Mouse (Mus musculus): ENCODE measurements at regions not wholly inside any gene's neighbourhood (a gene's known extent, or its start where the extent isn't known, plus 50 kb on each side); places are given as distances from the start of the nearest gene placed in this dataset.

DNA sequence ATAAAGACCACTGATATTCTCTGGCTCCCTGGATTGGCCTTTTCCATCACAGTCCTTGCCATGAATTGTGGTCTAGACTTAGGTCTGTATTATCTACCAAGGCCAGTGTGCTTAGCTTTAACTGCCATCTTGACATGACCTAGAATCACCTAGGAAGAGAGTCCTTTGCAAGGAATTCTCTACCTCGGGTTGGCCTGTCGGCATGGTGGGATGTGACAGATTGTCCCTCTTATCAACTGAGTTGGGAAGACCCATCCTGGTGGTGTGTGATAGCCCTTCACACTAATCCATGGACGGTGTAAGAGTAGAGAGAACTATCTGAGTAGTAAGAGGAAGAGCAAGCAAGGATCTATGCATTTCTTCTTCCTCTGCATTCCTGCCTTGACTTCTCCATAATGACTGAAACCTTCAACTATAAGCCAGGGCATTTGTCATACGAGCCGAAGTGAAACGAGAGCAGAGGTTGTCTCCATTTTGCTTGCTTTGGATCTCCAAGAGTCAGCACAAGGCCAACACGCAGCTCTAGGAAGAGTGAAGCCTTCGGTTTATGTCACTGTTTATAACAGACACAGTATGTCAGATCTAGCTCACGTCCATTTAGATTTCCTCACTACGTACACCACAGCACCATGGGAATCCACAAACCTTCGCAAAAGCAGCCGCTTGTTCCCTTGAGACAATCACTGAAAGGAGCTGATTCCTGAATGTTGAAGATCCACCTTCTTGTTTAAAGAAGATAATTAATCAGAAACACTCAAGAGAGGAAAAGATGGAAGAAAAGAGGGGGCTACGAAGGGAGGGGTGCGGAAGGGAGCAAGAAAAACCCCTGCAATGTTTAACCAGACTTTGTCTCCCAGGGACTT lies 190.9 kb upstream of the Rgma start:
- in situ Hi-C loops (cut with MboI; ENCODE audit: low sequenced_read_pairs): no loop called here

DNA sequence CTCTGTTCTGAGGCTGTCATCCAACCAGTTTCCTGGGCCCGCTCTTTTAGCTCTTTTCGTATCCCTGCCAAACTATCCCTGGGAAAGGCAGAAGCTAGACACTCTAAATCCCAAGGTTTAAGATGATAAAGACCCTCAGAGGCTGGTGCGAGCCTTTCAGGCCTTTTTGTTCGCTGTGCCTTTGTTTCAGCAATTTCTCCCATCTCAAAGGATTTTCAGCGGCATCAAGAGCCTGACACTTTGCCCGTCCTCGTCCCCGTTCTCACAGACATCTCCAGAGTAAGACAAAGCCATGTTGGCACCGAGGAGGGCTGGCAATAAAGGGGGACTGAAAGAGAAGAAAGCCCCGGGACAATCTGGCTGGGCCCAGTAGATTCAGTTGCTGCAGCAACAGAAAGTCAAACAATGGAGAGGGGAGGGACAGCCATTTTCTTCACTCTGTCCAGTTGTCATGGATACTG lies 190.2 kb upstream of the Rgma start:
- in situ Hi-C loops (cut with MboI; ENCODE audit: low sequenced_read_pairs): no loop called here

DNA sequence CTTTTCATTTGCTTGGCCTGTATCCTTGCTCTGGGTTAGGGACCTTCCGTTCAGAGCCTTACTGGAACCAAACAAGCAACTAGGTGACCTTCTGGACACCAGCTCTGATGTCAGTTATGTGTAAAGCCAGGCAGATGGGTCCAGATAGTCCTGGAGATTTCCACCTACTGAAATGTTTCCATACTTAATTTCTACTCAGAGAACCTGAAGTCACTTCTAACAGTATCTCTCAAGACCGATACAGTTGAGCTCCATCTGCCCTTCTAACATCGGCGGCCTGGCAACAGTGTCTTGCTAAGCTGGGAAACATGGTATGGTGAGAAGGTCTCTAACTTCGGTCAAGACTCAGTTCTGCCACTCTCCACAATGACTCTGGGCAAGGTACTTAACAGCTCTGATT lies 189.7 kb upstream of the Rgma start:
- in situ Hi-C loops (cut with MboI; ENCODE audit: low sequenced_read_pairs): no loop called here

DNA sequence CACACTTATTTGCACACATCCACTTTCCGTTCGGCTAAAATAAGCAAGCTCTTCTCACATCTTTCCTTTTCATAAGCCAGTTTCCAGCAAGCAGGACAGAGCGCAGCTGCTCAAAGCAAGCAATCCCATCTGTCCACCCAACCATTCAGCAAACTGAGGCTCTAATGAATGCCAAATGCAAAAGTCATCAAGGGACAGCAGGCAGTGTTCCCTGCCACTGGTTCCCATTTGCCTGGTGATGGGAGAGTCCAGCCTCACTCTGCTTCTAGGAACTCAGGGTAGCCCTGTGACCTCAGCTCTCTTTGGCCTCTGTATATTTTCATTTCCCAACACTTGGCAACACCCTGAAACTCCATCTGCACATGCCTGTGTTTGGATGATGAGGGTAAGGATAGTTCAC lies 188.8 kb upstream of the Rgma start:
- in situ Hi-C loops (cut with MboI; ENCODE audit: low sequenced_read_pairs): no loop called here

DNA sequence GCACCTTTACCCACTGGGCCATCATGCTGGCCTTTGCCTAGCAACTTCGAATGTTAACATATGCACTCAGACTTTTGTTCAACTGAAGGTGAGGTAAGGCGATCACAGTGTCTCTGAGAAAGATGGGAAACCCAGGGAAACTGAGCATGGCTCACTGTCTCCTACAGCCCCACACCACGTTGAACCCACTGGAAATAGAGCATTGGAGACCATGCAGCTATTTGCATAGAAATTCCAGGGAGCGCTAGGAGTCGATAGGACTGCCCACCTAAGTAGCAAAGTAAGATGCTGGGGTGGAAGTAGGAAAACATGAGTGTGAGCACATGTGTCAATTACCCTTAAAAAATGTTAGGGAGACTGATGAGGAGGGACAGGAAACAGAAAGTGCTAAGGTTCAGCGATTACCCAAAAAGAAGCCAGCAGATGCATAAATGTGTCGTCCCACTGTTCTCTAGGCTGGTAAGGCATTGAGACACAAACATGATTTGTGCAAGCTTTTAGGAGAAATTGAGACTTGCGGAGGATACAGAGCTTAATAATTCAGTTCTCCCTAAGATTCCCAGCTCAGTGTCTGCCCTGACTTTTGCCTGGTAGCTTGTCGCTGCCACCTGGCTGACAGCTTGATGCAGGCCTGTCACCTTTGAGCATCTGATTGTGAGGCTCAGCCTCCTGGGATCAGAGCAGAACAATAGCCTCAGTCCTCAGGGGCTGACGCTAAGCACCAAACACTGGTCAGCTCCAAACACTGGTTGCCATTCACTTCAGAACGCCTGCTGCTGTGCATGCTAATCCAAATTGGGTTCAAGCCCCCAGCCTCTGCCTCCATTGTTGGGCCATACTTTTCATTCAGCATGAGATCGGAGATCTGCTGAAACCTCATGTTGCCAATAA lies 183.7 kb upstream of the Rgma start:
- in situ Hi-C loops (cut with MboI; ENCODE audit: low sequenced_read_pairs): no loop called here

DNA sequence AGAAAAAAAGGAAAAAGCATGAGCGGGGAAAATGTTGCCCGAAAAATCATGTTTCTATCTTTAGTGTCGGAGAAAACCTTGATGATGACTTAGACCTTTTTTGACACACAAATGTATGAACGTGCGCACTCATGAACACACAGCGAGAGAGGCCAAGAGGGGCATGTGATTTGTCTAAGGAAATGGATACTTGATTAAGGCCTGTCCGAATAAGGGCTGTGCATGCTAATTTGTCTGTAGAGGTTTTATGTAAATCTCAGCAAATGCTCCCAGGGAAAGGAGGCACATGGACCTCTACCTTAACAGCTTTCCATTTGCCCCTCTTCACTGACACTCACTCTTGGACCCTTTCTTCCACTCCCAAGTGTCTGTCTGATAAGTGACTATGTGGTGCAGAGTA lies 182.5 kb upstream of the Rgma start:
- in situ Hi-C loops (cut with MboI; ENCODE audit: low sequenced_read_pairs): no loop called here

DNA sequence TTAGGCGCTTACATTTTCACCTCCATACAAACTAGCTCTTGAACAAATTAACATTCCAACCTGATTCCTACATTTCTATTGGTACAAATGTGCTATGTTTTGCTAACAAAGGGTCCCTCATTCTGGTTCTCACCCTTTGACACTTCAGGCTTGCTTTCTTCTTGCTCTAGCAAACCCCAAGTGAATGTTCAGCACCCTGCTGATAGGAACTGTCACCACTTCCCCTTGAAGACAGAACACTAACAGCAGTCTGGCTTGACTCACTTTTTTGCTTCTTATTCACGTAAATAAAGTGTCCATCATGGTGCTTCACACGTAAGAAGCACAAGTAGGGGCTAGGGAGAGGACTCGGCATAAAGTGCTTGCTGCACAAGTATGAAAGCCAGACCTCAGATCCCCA lies 180.0 kb upstream of the Rgma start:
- in situ Hi-C loops (cut with MboI; ENCODE audit: low sequenced_read_pairs): no loop called here

DNA sequence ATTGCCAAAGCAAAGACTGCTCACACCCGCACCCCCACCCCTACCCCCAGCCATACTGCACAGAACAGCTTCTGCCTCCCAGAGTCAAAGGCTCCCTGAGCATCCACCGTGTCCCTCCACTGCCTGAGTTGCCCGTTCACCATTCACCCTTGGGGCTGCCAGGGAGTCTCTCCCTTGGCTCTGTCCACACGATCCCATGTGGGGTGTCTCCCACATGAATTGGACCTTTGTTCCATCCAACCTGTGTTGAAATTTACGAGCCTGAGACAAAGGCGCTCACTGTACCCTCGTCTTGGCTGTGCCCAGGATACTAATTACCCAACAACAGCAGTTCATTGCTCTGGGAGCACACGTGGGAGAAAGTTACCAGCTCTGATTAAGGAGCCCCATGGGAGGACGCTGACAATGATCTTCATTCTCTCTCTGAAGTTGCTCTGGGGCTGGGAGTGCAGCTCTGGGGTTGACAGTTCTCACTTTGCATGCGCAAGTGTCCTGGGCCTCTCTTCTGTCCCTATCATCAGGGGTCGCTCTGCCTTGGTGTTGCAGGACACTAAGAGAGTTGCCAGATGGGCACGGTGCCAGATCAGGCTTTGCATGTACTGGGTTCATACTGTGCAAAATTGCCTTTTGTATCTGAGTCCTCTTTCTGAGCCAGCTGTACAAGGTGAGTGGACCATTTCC lies 178.3 kb upstream of the Rgma start:
- in situ Hi-C loops (cut with MboI; ENCODE audit: low sequenced_read_pairs): no loop called here

DNA sequence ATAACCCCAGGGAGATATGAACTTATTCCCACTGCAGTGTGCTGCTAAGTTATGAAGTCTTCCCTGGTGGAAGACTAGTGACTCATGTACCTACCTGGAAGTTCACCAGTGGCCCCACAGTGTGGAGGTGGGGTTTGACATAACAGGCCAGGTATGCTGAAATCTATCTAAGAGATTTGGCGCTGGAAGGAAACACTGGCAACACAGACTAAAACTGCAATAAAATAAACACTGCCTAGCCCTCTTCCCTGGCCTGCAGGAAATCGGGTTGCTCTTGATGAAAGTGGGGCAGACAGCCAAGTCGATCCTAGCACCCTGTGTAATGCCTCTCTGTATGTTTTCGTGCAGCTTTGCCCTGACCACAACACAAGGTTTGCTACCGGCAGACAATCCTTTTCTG lies 177.2 kb upstream of the Rgma start:
- in situ Hi-C loops (cut with MboI; ENCODE audit: low sequenced_read_pairs): no loop called here

DNA sequence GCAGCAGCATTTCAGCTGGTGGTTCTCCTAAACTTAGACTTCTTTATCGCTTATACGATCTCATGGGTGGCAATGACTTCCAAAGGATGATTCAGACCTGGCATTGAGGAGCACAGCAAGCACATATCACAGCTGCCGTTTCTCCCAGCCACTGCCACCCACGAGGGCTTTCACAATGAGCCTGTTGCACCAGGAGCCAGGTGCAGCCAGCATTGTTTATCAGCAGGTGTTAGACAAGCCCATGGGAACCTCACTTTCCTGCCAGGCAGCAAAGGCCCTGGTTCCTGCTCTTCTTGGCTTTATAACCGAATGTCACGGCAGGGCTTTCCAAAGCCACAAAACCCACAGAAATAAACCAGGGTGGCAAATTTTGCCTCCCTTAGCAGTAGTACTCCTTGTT lies 175.3 kb upstream of the Rgma start:
- in situ Hi-C loops (cut with MboI; ENCODE audit: low sequenced_read_pairs): no loop called here

DNA sequence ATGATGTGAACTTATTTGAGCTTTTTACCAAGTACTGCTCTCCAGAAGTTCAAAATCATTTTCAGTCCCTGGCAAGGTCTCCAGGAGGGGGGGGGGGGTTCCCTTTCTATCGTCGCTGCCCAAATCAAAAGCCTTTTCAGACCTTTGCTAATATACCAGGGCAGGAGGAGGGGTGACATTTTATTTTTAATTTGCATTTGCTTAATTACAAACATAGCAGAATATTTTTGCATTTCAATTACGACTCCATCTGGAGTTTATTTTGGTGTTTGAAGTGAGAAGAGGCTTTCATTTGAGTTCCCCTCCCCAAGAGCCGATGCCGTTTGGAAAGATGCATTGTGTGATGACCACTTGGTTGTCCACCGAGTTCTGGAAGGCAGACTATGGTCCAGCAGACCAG lies 174.0 kb upstream of the Rgma start:
- in situ Hi-C loops (cut with MboI; ENCODE audit: low sequenced_read_pairs): no loop called here

DNA sequence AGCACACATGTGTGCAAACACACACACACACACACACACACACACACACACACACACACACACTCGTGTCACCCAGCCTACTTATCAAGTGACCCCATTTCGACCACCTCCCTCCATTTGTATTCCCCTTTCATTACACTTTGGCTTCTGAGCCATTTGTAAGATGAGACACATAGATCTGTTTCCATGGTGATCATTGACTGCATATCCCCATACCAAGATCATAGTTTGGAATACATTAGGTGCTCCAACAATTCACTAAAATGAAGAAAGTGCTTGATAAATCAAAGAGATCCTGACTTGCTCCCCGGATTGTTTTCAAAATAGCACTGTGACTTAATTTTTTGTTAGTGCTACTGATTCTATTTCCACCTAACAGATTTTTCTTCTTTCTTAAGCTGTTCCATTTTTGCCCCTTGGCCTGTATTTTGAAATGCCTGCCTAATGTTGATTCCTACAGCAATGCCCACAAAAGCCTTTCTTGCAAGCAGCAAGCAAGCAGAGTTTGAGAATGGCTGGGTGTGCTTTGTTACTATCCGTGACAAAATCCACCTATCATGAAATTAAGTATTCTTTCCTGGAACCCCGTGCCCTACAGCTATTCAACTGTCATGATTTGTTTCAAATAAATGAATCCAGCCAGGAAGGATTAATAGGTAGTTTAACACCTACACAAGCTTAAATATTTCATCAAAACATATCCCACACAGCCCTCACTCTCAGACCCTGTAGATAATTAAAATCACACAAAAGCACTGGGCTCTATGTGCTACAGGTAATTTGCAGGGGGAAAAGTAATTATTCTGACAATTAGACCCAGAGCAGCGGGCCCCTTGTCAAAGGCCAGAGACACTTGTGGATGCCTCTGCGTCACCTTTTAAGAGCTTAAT lies 168.1 kb upstream of the Rgma start:
- in situ Hi-C loops (cut with MboI; ENCODE audit: low sequenced_read_pairs): no loop called here

DNA sequence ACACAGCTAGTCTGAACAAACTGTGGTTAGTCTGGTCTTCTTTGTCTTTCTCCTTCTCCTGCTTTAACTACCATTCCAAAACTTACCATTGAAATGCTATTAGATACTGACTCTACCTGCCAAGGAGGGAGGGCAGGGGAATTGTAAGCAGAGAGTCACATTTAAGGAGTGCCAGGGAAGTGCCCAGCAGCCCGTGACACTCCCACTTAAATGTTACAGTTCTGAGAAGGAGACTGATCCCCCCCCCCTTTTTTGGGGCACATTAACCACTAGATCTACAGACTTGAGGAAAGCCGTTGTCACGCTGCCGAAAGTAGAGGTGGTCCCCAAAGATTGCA lies 166.9 kb upstream of the Rgma start:
- in situ Hi-C loops (cut with MboI; ENCODE audit: low sequenced_read_pairs): no loop called here

DNA sequence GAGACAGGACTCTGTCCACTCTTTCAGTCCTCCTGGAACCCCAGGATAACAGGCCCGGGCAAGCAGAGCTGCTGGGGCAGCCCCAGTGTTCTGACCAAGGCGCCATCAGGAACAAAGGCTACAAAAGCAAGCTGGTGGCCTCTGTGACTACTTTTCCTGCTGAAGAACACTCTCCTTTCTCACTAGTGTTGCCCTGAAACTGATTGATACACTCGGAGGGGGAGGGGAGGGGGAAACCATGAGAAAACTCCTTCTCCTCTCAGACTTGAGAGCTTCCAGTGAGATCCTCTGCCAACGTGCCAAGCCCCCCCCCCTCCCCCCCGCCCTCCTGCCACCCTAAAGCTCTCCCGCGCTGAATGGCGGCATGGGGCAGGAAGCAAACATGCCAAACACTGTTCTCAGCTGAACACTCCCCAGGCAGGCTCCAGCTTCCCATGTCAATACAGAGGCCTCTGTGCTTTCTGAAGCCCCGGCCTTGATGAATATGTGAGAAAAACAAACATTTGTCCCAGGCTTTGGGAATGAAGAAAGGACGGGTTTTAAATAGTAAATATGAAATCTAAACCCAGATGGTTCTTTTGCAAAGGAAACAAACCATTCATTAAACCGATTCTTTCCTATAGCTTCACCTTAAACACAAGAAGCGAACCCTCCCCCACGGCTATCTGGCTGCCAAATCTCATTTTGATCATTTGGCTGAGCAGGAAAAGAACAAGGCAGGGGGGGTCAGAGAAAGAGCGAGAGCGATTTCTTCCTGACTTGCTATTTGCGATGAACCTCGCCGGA lies 166.3 kb upstream of the Rgma start:
- in situ Hi-C loops (cut with MboI; ENCODE audit: low sequenced_read_pairs): no loop called here

DNA sequence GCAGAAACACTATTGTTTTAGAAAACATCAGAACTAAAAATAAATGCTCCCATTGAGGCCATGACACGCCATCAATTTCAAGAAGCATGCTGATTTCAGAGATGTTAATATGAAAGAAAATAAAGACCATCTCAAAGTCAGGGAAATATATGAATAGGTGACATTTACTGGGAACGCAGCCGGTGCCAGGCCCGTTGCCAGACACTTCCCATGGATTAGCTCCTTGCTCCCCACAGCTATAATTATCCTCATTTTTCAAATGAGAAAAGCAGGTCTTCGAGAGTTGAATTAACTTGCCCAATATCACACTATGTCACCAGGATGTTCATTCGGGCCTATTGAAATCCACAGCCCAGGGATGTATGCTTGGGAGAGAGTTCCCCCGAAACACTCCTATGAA lies 165.2 kb upstream of the Rgma start:
- in situ Hi-C loops (cut with MboI; ENCODE audit: low sequenced_read_pairs): no loop called here

DNA sequence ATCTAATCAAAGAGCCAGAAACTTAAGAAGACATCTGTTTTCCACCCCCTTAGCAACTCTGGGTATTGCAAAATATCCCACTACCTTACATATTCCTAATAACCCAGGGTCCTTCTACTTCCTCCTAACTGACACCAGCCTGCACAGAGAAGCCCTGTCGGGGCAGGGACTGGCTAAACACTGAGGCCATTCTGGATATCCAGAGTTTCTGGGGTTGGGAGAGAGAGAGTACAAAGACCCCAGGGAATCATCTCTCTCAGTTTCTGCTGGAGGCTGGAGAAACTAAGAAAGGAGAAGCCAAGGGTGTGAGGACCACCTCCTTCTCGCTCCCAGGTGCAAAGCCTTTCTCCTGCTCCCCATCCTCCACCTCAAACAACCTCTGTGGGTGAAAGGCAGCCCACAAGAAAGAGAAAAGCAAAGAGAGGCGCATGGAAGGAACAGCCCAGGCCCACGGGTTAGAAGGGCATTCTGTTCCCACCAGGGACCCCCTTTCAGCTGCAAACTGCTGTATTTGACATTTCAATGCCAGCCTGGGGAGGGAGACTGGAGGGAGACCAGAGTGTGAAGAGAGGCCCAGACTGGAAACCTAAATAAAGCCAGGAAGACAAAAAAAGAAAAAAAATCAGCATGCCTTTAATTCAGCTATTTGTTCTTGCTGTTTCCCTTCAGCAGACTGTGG lies 152.9 kb upstream of the Rgma start:
- in situ Hi-C loops (cut with MboI; ENCODE audit: low sequenced_read_pairs): no loop called here

DNA sequence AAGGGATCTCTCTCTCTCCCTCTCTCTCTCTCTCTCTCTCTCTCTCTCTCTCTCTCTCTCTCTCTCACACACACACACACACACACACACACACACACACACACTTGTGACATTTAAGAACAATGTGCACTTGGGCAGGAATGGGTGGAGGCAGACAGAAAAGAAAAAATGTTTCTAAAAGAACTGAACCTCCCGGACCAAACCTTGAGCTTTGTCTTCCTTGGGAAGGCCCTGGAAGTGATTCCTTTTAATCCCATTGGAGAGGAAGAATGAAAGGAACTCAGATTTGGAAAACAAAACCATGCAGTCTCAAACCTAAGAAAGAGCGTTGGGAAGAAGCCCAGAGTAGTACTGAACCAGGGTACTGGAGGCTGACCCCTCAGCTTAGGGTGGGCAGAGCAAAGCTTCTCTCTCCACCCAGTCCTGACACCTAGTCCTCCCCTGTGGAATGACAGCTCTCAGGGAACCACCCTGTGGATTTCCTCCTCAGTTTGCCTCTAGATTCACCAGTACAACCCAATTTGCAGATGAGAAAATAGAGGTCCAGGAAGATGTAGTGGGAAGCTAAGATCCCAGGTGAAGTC lies 152.3 kb upstream of the Rgma start:
- in situ Hi-C loops (cut with MboI; ENCODE audit: low sequenced_read_pairs): no loop called here

DNA sequence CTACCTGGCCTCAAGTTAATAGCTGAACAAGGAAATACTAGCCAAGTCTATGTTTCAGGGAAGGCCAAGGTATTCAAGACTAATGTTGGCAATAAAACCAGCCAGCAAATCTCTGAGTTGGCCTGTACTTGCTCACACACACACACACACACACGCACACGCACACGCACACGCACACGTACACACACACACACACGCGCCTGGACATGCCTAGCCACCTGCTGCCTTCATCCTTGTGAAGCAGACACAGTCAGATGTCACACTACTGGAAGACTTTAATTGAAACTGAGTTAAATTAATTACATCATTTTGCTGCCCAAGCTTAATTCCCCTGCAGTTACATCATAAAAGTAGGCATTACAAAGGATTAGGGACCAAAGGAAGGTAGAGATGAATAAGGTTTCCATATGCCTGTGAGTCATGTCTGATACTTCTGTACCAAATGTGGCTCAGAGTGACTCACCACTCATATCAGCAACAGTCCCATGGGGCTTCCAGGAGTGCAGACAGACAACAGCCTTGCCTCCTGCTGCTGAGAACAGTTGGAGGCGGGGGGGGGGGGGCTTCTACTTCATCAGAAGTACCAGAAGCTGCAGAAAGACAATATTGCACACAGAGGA lies 141.7 kb upstream of the Rgma start:
- in situ Hi-C loops (cut with MboI; ENCODE audit: low sequenced_read_pairs): no loop called here

Data from CH12F3 (cell line).